Mouse (Mus musculus): Measurements from ENCODE around the gene Mitf.
A peak's percentile ranks its signal among the peaks of the same experiment; 100 is the strongest.

Gene Mitf

DNA sequence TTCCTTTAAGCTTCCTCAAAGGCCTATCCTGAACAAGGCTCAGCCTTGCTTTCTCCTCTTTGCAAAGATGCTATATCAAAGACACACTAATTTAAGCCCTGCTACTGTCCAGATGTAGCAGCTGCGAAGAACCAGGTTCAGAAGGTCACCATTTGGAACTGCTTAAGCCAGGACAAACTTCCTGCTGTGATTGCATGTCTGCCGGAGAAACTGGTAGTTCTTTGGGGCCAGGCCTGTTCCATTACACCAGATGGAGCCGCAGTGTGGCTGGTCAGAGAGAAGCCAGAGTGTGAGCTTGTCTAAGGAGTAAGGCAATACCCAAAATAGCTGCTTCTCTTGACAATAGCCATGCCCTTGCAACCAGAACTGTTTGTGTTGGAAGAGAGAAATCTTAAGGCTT is 75.1 kb downstream of the Mitf start:
- no peak for DNase-seq (ENCODE audit: low spot score)

DNA sequence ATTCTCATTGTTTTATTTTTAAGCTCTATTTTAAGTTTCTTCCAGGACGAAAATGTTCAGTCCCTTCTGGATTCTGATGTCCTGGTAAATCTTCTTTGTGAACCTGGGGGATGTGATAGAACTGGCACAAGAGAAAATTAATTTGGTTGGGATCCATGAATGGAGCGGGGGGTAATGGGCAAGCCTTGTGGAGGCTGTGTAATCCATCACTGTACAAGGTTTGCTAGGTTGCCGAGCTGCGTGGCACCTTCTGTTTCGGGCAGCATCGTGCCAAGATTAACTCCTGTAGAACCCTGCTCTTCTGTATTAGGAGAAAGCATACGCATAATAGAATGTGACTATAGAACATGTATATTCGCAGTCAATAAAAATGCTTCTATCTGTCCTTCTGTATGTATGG is 76.1 kb downstream of the Mitf start:
- DNase-seq (ENCODE audit: low spot score): no peak

DNA sequence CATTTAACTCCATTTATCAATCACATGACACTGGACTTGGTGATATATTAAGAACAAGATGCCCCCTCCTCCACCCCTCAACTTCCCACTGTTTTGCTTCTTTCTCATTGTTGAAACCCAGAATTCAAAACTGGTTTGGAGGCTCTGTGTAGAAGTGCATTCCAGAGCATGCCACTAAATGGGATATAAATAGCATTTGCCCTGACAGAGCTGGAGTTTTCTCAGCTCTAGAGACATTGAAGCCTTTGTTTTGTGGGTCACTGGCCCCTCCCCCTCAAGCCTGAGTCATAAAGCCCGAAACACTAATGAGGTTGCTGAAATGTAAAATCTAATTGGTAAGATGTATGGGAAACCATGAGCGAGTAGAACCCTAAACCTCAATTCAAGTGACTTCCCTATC is 76.6 kb downstream of the Mitf start:
- peak; percentile 77 for DNase-seq (ENCODE audit: low spot score)

DNA sequence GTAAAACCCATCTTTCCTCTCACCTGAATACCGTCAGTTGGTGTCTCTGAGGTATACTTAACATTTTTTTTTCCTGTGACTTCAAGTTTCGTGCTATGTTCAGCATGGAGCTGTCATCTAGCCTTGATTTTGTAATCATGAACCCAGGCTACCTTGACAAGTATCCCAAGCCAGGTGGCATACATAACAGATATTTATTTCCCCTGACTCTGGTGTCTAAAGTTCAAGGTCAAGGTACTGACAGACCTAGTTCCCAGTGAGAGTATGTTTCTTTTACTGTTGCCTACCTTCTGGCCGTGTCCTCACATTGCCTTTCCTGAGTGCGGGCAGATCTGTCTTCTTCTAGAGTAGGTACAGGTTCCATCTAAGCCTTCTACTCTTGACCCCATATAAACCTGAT is 78.1 kb downstream of the Mitf start:
- no peak for DNase-seq (ENCODE audit: low spot score)

DNA sequence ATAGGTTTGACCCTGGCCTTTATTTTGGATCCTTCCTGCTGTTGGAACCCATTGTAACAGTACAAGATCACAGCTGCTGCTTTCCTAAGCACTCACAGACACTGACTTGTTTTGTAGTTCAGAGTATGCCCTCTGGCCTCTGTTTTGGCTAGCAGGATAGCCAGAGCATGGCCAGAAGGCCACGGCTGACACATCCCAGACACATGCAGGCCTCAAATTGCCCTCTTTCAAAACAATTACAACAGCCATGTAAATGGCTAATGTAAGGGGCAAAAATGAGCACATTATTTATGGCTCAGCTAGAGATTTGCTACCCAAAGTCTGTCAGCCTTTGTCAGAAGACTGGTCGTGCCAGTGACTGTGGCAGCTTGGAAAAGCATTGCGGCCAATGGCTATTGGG is 78.8 kb downstream of the Mitf start:
- no peak for DNase-seq (ENCODE audit: low spot score)

DNA sequence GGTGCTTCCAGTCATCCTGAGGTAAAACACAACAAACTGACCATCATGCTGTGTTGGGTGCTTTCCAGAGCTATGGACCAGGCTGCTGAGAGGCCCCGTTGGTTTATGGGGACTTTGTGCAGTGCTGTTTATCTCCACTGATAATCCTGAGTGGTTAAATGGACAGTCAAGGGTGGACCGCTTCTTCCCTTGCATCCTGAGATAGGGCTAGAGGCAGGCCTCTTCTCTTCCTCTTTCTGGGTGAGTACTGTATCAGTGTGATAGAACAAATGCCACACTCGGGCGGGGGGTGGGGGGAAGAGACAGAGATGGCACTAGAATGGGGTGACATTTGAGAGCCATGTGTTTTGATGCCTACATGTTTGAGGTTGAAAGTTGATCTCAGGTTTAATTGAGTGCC is 81.0 kb downstream of the Mitf start:
- DNase-seq (ENCODE audit: low spot score): no peak

DNA sequence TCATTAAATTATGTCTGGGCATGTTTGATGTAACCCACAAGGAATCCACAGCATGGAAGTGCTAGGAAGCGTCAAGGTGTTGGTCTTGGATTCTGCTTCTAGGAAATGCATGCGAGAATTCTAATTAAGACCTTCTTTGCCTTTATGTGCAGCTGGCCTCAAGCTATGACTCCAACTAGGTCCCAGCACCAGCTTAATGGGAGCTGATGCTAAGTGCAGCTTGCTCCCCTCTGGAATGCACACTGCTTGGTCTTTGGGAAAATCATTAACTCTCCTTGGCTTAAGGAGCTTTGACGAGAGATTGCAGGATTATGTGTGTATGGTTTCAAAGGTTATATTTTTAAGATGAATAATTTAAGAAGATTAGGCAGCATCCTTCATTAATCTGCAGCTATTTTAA is 81.7 kb downstream of the Mitf start:
- no peak for DNase-seq (ENCODE audit: low spot score)

DNA sequence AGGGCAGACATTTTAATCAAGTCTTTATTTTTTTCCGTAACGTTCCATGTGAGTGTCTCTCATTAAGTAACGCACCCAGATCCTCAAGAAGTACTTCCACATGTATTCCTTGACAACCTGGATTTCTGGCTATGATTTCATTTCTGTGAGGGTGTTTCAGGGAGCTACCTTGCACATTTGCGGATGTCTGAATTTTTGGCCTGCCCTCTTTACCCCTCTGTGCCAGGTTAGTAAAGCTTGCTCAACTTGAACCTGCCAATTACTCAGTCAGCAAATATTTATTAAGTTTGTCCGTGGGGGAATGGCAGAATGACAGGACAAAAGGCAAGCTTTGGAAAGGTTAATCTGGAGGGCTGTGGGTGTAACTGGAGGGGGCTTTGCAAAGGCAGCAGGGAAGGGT is 86.7 kb downstream of the Mitf start:
- no peak for DNase-seq (ENCODE audit: low spot score)

DNA sequence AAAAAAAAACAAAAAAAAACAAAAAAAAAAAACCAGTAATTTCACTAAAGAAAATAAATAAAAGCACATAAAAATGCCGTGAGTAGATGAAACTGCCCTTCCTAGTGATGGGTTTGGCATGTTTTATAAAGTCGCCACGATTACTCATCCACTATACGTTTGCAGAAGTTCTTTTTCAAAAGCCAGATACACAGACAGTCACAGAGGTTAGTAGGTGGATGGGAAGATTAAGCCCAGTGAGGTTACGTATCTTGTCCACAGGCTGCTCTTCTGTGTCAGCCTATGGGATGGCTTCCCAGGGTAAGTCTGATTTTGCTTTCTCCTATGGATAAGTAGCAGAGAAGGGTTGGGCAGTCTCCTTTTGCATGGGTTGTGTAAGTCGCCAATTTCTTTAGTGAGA is 90.3 kb downstream of the Mitf start:
- no peak for DNase-seq (ENCODE audit: low spot score)

DNA sequence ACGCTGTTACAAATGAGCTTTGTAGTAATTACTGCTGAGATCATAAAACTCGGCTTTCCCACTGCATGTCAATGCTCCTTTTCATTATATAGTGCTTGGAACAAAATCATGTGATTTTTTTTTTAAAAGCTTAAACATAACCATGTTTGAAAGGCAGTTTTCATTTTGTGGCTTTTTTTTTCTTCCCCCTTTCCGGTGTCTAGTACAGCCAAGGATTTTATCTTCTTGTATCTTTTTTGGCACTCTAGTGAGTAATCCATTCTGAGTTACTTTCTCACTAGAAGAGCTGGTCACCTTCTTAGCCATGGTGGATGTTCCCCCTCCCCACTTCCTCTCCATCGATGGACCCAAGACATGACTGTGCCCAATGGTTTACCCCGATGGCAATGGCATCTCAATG is 91.2 kb downstream of the Mitf start:
- no peak for DNase-seq (ENCODE audit: low spot score)

DNA sequence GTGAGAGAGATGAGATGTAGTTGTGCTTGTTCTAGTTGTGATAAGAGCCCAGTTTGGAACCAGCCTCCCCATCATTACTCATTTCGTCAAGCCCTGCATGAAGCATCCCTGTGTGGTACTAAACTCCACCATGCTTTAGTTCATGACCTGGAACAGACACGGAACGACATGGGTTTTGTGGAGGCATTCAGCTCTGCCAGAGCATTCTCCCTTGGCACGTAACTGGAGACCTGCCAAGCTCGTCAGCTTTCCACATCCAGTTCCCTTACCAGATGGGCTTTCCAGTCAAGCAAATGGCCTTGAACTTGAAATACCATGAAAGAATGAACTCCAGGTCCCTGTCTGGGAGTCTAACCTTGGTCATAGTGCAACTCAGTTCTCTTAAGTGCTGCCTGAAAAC is 94.7 kb downstream of the Mitf start:
- no peak for DNase-seq (ENCODE audit: low spot score)

DNA sequence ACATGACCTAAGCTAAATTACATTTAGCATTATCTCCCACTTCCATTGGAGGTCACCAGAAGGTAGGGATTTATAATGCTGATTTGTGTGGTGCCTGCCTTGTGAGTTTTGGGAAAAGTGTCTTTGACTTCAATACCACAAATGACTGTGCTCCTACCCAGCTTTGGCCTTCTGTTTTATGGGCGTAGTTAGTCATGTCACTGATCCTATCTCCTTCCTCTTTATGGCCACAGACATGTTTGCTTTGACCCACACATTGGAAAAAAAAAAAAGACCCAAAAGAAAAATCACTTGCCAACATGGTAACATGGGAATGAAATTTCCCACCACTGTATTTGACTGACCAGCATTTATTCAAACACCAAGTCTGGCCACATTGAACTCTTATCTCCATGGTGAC is 95.4 kb downstream of the Mitf start:
- no peak for DNase-seq (ENCODE audit: low spot score)

DNA sequence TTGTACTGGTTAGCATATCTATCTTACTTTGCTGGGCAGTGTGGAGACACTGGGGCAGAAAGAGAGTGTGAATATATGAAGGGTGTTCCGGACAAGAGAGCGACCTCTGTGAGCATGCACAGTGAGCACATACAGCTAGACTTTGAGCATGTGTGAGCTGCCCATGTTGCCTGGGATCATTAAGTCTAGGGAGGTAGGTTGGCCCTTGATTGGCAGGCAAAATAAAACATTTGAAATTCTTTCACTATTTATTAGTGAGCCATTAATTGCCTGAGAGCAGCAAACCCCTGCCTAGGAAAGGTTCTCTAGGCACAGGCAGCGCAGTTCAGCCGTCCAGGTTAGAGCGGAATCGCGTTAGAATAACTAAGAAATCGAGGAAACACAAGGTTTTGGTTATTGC is 107.9 kb downstream of the Mitf start:
- no peak for DNase-seq (ENCODE audit: low spot score)

DNA sequence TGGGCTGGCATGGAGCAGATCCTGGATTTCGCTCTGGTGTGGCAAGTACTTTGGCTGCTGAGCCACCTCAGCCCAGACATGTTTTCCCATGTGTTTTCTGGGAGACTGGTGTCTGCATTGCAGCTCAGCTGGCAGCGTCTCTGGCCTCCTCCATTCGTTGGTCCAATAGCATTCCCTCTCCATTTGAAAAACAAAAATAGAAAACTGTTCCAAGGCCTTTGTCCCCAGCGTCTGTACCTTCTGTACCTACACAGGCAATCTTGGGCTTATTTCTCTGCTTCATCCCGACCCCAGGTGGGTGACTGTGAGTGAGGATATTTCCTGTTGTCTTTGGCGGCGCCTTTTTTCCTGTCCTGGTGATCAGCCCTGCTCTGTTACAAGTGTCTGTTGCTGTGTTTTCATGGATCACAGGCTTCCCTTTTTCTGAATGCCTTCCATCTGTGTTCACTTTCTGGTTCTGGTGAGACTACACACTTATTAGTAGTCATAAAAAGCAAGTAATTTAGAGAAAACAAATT is 109.6 kb downstream of the Mitf start:
- DNase-seq (ENCODE audit: low spot score): no peak

DNA sequence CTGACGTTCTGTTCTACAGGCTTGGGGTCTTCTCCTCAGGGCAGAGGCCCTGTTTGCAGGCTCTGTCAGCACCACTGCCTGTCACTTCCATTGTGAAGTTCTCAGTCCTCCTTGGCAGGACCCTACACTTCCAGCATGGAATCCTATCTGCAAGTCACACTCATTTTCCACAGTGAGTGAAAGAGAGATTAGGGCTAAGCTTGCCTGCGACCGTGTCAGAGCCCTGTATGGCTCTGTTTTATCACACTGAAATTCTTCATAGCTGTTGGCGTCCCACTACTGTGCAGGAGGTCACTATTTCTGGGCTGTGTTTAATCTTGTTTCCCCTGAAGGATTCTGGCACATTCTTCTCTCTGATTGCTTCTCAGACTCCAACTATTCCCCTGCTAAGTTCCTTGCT is 111.2 kb downstream of the Mitf start:
- no peak for DNase-seq (ENCODE audit: low spot score)

DNA sequence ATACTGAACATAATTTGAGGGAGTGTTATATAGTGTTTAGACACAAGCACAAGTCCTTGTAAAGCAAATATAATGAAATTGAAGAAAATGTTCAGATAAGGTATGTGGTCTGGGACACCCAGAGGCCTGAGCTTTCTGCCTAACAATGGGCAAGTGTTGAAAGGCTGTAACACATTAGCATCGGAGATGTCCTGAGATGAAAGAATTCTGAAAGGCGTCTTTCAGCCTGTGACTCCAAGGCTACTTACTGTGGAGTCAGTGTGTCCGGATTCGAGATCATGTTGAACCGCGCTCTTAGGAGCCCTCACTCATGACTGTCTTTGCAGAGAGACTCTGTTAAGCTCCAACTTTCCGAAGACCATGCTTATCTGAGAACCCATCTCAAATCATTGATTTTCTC is 111.6 kb downstream of the Mitf start:
- no peak for DNase-seq (ENCODE audit: low spot score)

DNA sequence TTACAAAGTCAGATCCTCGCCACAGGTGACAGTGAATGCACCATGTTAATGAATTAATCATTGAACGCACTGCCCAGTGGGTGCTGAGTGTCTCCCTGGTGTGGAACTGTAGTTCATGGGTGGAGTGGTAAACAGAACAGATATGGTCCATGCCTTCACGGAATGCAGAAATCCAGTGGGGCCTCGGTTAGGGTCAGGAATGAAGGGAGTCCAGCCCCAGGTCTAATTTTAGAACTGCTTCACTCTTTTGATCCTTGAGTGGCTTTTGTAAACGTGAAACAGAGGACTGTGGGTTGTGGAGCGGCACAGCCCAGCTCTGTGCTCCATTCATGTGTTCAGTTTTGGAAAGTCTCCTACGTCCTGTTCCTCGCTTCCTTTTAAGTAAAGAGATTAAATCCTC is 112.4 kb downstream of the Mitf start:
- DNase-seq (ENCODE audit: low spot score): no peak

DNA sequence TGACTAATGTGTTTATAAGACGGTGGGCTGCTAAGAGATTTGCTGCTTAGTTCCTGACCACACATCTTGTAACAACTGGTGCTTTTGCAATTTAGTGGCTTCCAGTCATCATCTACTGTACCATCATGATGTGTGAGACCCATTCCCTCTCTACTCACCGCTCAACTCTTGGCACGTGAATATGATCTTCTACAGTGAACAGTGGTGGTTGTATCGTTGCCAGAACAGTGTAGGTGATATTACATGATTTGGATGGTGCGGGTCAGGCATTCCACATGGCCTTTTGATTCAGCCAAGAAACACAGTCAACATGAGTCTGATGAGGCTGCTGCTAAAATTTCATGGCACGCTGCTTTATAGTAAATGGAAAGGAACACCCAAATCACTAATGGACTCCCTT is 114.7 kb downstream of the Mitf start:
- no peak for DNase-seq (ENCODE audit: low spot score)

DNA sequence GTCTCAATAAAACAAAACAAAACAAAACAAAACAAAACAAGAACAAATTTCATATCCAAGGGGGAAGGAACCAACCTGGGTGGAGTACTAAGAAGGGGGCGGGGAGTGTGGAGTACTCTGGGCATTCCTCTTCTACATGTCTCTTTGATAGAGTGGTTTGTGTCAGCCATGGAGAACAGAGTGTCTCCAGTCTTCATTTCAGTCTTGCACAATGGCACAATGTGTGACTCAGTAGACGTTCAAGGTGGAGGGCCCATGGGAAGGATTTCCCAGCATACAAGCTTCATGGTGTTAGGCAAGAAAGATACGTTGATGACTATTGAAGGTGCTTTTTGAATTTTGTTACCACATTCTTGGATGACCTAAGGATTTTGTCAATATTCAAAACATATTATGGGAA is 117.4 kb downstream of the Mitf start:
- no peak for DNase-seq (ENCODE audit: low spot score)

DNA sequence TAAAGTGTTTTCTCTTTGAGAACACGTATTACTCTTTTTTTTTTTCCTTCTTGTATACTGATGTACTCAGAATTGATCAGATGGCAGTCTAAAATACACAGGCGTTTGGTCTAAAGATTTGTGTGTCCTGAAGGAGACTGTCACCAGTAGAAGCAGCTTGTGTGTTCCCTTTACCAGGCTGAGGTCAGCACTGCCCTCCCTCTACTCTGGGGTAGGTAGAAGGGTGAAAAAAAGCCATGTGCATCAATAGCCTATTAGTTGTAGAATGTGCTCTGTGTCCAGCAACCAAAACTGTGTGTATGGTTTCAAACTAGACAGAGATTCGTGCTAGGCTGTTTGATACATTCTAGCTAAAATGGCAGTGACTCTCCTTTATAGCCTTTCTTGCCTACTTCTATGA is 122.2 kb downstream of the Mitf start:
- DNase-seq (ENCODE audit: low spot score): no peak

DNA sequence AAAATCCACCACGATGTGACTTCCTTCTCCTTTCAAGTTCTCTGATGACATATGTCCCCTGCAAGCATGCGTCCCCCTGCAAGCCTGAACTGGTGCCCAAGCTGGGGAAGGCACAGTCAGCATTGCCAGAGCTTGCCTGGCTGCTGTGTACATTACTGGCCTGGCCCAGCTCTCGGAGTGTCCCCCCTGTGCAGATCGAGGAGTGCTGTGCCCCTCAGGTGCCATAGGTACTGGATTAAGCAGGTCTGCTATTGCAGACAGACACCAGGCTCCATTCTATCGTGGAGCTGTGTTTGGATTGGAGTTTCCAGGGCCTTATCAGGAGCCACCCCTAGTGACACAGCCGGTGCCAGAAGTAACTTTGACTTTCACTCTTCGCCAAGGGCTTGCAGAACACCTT is 122.6 kb downstream of the Mitf start:
- no peak for DNase-seq (ENCODE audit: low spot score)

DNA sequence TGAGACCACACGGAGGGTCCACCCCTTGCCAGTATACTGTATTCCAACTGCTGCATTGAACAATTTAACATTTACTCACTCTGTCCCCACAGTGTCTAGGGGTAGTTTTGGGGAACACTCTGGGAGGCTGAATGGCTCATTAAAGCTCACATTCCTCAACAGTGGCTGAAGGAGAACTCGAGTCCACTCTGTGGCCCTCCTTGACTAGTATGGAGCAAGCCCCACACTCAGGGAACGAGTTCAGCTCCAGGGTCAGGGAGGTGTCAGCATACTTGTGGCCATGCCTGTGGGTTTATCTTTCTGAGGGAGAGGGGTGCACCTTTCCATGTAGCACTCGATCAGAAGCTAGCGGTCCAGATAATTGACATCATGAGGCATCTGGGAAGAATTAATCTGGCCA is 130.3 kb downstream of the Mitf start:
- DNase-seq (ENCODE audit: low spot score): no peak

DNA sequence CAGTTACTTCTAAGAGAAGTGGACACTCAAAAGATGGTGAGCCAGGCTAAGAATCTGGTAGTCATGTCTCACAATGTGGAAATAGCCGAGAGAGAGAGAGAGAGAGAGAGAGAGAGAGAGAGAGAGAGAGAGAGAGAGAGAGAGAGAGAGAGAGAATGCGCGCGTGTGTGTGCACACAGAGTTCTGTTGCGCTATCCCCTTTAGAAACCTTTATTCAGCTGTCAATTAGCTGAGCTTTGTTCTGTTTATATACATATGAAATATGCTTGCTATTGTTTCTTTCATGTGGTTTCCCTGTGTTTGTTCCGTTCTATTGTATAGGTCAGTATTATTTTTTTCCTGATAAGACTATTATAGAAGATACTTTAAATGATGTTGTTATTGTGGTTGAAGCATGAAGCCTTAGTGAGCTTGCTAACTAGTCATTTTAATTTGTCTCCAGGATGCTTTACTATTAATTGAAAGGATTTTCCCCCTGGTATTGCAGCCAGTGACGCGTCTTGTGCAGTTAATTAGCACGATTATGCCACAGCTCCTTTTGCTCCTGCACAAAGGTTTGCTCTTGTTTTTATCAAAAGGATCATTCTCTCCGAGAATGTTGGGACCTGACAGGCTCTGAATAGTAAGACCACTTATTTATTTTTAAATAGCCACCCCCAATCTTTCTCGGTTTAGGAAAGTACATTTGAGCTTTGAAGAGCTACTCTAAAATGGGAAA is 131.2 kb downstream of the Mitf start:
- DNase-seq (ENCODE audit: low spot score): peak; percentile 69

DNA sequence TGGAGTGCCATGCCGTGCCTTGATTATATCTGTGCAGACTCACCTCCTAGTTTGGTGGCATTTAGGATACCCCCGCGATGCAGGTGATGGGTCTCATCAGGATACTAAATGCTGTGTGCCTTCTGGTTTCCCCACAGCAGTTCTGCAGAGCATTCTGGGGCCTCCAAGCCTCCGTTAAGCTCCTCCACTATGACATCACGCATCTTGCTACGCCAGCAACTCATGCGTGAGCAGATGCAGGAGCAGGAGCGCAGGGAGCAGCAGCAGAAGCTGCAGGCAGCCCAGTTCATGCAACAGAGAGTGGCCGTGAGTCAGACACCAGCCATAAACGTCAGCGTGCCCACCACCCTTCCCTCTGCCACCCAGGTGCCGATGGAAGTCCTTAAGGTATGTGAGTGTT is 134.1 kb downstream of the Mitf start:
- peak; percentile 71 for DNase-seq (ENCODE audit: low spot score)
